Mouse (Mus musculus) liver, adult 2 months (tissue): Measurements from ENCODE around the gene P2rx7. TPM values are rescaled to one million over a fixed set of nuclear protein-coding genes. Genes with fewer than 3 reads are reported as not detected.

Experiments
- DNase-seq: peaks from one replicate; pipeline ENCODE4 v3.0.0-alpha.2; 2011; ENCODE audit warnings: low read depth, low spot score; ENCODE audit errors: extremely low read depth
- H3K27ac ChIP-seq: fragments of 200-500 bp; replicated peaks from 2 replicates; pipeline ENCODE4 v1.5.1; 2012; ENCODE audit warnings: low read depth, mild to moderate bottlenecking, control low read depth, inconsistent platforms, low read length; ENCODE audit not compliant: insufficient read depth
- H3K27me3 ChIP-seq: fragments of 200-500 bp; 2 replicates; pipeline ENCODE4 v1.6.1; 2012; ENCODE audit warnings: mild to moderate bottlenecking, moderate library complexity, low read length, inconsistent platforms; ENCODE audit not compliant: control insufficient read depth, insufficient read depth
- H3K36me3 ChIP-seq: fragments of 200-500 bp; 2 replicates; pipeline ENCODE4 v1.6.1; 2012; ENCODE audit warnings: low read length, inconsistent platforms; ENCODE audit not compliant: control insufficient read depth, insufficient read depth
- H3K4me1 ChIP-seq: fragments of 200-500 bp; 2 replicates; pipeline ENCODE4 v1.6.1; 2011; ENCODE audit warnings: low read length; ENCODE audit not compliant: control insufficient read depth, insufficient read depth
- H3K4me3 ChIP-seq: fragments of 200-500 bp; 2 replicates; pipeline ENCODE4 v1.5.1; 2011; ENCODE audit warnings: low read depth, mild to moderate bottlenecking, control low read depth, low read length, moderate library complexity; ENCODE audit not compliant: insufficient read depth
- H3K79me2 ChIP-seq: fragments of 200-500 bp; 2 replicates; pipeline ENCODE4 v1.6.1; 2012; ENCODE audit warnings: inconsistent platforms, mild to moderate bottlenecking, low read length, moderate library complexity; ENCODE audit not compliant: control insufficient read depth, insufficient read depth
- H3K9ac ChIP-seq: fragments of 200-500 bp; 2 replicates; pipeline ENCODE4 v1.6.1; 2012; ENCODE audit warnings: low read depth, mild to moderate bottlenecking, control low read depth, inconsistent platforms, low read length
- CTCF ChIP-seq: fragments of 200-500 bp; IDR thresholded peaks from 2 replicates; pipeline ENCODE4 v1.5.1; 2011; ENCODE audit warnings: low read depth, low read length, control low read depth
- POLR2A ChIP-seq: fragments of 200-500 bp; IDR thresholded peaks from 2 replicates; pipeline ENCODE4 v1.6.1; 2011; ENCODE audit warnings: low read length, control low read depth; ENCODE audit not compliant: insufficient read depth; ENCODE audit errors: extremely low read depth
- WGBS: fragments of 180-500 bp; shearing (Covaris S2); methylation state at CpG from one replicate; pipeline ENCODE4 v1.1.7; 2018; 5-methylcytosine and 5-hydroxymethylcytosine counted together
- polyA plus RNA-seq: library from polyadenylated mRNA; depleted of rRNA; stranded (reverse); fragments of >200 nt; gene quantifications from 2 replicates; pipeline ENCODE4 v1.2.3, GENCODE M21; 2012
- total RNA-seq: library from RNA; depleted of rRNA; stranded (reverse); fragments of >200 nt; gene quantifications from 2 replicates; pipeline ENCODE4 v1.2.3, GENCODE M21; 2014

P2rx7 gene
- total and polyA plus RNA-seq, 2 experiments = 2.2 to 2.7 TPM

DNA sequence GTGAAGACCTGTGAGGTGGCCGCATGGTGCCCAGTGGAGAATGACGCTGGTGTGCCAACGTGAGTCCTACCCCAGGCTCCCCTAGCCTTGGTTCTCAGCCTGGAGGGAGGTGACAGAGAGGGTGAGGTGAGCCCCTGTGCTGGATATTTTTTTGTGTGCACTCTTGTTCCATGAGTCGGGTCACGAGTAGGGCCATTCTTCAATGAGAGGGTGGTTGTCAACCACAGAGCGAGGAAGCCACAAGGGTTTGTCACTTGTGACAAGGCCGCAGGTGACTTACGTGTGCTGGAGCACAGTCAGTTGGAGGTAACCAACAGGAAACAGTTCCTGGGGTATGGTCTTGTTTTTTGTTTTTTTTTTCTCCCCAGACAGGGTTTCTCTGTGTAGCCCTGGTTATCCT is 75.5 kb downstream of the P2rx7 start:
- H3K4me1 ChIP-seq = no peaks in the 10 kb centered on the region
- TF ChIP-seq POLR2A = no peak
- no peak for TF ChIP-seq CTCF
- 92% methylated on average over 8 of the region's 8 CpGs for WGBS

DNA sequence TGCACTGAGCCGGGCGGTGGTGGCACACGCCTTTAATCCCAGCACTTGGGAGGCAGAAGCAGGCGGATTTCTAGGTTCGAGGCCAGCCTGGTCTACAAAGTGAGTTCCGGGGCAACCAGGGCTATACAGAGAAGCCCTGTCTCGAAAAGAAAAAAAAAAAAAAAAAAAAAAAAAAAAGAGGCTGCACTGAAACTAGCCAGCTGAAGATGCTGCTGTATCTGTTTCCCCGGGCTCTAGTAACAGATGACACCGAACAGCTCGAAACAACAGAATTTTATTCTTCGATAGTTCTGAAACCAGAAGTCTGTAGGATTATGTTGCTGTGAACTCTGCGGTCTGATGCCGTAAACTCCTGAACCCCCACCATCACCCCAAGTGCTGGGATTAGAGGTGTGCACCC is 81.7 kb downstream of the P2rx7 start:
- H3K36me3 ChIP-seq = peaks cover 10% of the 10 kb centered on the region; the same call in 1 of the 2 replicates
- 92% methylated on average over 13 of the region's 13 CpGs for WGBS
- TF ChIP-seq POLR2A (no peak), CTCF (no peak)
- no peak overlapping the region for H3K9ac ChIP-seq
- no peaks in the 10 kb centered on the region for H3K79me2 ChIP-seq
- no peaks in the 10 kb centered on the region for H3K27me3 ChIP-seq
- no peak overlapping the region for H3K27ac ChIP-seq
- DNase-seq = no peak
- H3K4me3 ChIP-seq = no peak overlapping the region
- H3K4me1 ChIP-seq = no peaks in the 10 kb centered on the region

More for the DNA sequence above, 75.5 kb downstream of the P2rx7 start:
- Histone ChIP-seq H3K27ac (no peak overlapping the region), H3K79me2 (no peaks in the 10 kb centered on the region), H3K36me3 (peaks cover 25% of the 10 kb centered on the region), H3K4me3 (no peak overlapping the region), H3K9ac (no peak overlapping the region), H3K27me3 (no peaks in the 10 kb centered on the region)
- DNase-seq = no peak

DNA sequence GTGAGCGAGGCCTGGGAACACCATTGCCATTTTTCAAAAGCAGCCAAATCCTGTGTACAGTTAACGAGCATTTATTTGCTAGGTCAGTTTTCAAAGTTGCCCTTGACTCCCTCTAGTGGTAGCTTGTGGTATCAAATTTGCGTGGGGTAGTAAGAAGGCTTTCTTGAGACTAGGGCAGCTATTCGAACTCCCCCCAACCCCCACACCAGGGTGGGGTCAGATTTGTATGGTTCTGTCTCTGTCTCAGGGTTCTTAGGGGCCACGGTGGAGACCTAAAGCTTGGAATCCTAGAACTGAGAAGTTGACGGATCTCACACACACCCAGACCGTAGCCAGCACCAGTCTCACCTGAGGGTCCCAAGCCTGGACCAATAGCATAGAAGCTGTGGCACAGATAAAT is 82.4 kb downstream of the P2rx7 start:
- H3K27ac ChIP-seq = no peak overlapping the region
- no peaks in the 10 kb centered on the region for H3K27me3 ChIP-seq
- no peak overlapping the region for H3K9ac ChIP-seq
- no peak for TF ChIP-seq POLR2A
- peak; percentile 53 for TF ChIP-seq CTCF
- no peaks in the 10 kb centered on the region for H3K79me2 ChIP-seq
- 29% methylated on average over 7 of the region's 7 CpGs for WGBS
- DNase-seq = peak; percentile 69
- H3K4me1 ChIP-seq = no peaks in the 10 kb centered on the region
- no peak overlapping the region for H3K4me3 ChIP-seq
- peaks cover 10% of the 10 kb centered on the region; the same call in 1 of the 2 replicates for H3K36me3 ChIP-seq

DNA sequence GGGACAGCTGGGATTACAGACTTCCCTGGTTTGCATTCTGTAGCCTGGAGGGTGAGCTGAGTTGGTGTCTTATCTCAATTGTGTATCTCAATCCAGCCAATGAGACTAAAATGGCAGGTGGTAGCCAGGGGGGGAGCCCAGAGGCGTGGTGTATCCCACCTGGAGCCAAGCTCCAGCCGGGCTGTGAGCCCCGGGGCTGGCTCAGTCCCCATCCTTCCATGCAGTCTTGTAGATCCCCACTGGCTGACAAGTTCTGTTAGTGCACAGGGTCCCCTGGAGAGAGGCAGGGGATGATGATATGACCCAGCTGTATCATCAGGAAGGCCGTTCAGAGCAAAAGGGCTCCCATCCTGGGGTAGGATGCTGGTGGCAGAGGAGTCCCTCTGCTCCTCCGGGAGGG is 82.9 kb downstream of the P2rx7 start:
- Histone ChIP-seq H3K27me3 (no peaks in the 10 kb centered on the region), H3K4me3 (no peak overlapping the region), H3K27ac (no peak overlapping the region), H3K9ac (no peak overlapping the region), H3K79me2 (no peaks in the 10 kb centered on the region), H3K4me1 (no peaks in the 10 kb centered on the region), H3K36me3 (peaks cover 10% of the 10 kb centered on the region; the same call in 1 of the 2 replicates)
- no peak for TF ChIP-seq CTCF
- DNase-seq = no peak
- whole genome bisulfite sequencing = 78% methylated on average over 5 of the region's 5 CpGs

DNA sequence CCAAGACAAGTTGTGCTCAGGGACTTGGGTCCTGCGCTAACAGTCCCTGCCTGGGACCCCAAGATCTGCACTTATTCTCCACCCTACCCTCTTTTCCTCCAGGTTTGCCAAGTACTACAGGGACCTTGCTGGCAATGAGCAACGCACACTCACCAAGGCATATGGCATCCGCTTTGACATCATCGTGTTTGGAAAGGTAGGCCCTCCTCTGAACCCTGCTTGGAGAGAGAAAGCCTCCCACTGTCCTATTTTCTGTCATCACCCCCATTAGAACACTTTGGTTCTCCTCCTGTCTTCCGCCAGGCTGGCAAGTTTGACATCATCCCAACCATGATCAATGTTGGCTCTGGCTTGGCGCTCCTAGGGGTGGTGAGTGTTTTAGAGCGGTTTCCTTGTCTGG is 83.4 kb downstream of the P2rx7 start:
- peaks cover 10% of the 10 kb centered on the region; the same call in 1 of the 2 replicates for H3K36me3 ChIP-seq
- H3K9ac ChIP-seq = no peak overlapping the region
- no peak for DNase-seq
- H3K27ac ChIP-seq = no peak overlapping the region
- H3K4me1 ChIP-seq = no peaks in the 10 kb centered on the region
- H3K27me3 ChIP-seq = no peaks in the 10 kb centered on the region
- TF ChIP-seq POLR2A (no peak), CTCF (no peak)
- 95% methylated on average over 7 of the region's 7 CpGs for WGBS
- H3K4me3 ChIP-seq = no peak overlapping the region
- no peaks in the 10 kb centered on the region for H3K79me2 ChIP-seq

DNA sequence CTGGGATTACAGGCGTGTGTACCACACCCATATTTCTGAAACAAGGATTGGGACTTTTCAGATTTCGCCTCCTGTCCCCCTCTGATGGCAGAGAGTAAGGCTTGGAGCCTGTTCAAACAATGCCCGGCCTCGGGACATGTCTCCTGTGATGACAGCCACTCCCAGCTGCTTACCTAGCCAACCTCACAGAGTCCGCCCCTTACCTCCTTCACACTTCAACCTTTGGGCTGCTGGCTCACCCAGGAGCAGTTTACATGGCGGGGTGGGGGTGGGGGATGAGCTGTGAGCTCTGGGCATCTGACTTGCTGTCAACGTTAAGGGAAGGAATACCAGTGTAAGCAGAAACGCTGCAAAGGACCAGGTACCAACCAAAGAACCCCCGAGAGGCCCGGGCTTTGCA is 87.1 kb downstream of the P2rx7 start:
- Histone ChIP-seq H3K4me3 (no peak overlapping the region), H3K27ac (no peak overlapping the region), H3K36me3 (peaks cover 8% of the 10 kb centered on the region; the same call in 1 of the 2 replicates), H3K4me1 (no peaks in the 10 kb centered on the region), H3K9ac (no peak overlapping the region), H3K79me2 (no peaks in the 10 kb centered on the region), H3K27me3 (no peaks in the 10 kb centered on the region)
- TF ChIP-seq CTCF (no peak), POLR2A (no peak)
- WGBS = 48% methylated on average over 10 of the region's 10 CpGs
- DNase-seq = peak; percentile 51
